Mouse (Mus musculus): ENCODE measurements around the gene Ddb1.
"Not testable (repeated sequence)": the region's sequence is repeated elsewhere in the genome, so short reads cannot be mapped to it uniquely, and the experiment has no call there.

Gene Ddb1

GRCm38 (mm10) chr19:10605293-10605900 is at the start of gene Ddb1, which contains the start of gene Tkfc:
Gene Ddb1, plus strand, starts transcription at chr19:10605327.
Gene Tkfc, minus strand, starts transcription at chr19:10605654.
- peak; percentile 99 for DNase-seq

DNA sequence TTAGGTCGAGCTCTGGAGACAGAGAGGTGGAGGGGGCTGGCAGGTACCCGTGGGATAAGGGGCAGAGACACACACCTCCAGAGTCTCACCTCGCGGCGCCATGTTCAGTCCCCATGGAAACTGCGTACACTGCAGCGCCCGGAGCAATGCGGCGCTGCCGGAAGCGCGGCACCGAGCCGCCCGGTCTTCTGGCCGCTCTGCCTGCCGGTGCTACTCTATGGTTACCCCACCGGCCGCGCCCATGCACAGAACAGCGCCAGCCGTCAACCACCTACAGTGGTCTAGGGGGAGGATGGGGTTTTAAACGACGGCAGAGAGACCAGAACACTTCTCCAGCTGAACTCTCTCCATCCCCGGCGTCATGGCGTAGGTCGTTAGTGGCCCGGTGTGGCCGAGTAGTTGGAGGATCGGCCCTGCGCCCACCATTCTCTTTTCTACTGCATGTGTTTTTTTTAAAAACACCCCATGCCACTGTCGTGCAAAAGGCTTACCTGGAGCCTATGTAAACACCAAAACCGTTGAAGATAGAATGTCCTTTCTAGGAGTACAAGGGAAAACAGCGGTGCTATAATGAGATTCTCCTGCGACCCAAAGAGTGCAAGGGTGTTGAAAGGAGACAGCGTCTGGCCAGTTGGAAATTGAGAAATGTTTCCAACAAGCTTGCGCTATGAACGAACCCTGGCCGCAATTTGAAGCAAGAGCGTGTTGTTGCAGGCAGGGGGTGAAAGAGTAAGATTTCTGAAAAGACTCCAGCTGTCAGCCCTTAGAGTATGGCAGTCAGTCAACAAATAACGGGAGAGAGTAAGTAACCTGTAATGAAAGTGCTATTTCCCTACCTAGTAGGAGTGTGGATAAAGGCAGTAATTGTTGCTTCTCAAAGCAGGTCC is 49.3 kb upstream of the Ddb1 start, which contains the start of gene Tmem216:
Tmem216 (minus strand) TSS at position 615 of the 887 bp plus-strand sequence.
- DNase-seq, result peak; percentile 78

GRCm38 (mm10) chr19:10557001-10557400 is 48.1 kb upstream of the Ddb1 start:
- no peak for DNase-seq

- DNase-seq, result no peak
Measured at GRCm38 (mm10) chr19:10557430-10557829, 47.7 kb upstream of the Ddb1 start.

GRCm38 (mm10) chr19:10557837-10558375 is 47.2 kb upstream of the Ddb1 start:
- not testable (repeated sequence) for DNase-seq

DNA sequence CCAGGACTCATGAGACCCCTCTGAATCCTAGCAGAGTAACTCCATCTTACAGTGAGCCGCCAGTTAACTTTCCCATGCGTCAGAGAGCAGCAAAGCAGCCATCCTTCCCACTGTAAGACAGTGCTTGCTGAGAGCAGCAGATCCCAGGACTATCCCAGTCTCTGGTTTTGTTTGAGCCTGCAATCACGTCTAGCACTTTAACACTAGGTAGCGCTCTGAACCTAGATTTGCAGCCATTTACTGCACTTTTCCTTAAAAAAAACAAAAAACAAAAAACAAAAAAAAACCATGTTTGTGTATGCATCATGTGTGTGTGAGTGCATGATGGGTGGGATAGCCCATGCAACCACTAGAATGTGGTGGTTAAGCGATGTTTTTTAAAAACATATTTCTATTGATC is 45.0 kb upstream of the Ddb1 start:
- no peak for DNase-seq

GRCm38 (mm10) chr19:10561558-10562314 is 43.4 kb upstream of the Ddb1 start:
- DNase-seq, result no peak

DNA sequence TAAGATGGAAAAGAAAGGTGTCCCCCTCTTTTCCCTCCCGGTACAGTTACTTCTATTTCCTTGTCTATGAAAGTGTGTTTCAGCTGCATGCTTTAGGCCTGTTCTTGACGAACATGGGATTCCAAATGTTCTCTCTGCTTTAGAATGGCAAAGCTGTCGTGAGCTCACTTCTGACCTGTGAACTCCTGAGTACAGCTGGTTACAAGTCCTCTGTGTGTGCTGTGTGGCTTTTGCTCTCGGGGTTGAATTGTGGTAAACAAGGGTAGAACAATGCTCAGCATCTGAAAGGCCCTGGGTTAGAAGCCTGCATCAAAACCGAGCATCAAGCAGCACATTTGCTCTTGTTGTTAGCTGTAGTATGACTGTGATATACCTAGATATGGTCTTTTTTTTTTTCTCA is 42.8 kb upstream of the Ddb1 start:
- no peak for DNase-seq

DNA sequence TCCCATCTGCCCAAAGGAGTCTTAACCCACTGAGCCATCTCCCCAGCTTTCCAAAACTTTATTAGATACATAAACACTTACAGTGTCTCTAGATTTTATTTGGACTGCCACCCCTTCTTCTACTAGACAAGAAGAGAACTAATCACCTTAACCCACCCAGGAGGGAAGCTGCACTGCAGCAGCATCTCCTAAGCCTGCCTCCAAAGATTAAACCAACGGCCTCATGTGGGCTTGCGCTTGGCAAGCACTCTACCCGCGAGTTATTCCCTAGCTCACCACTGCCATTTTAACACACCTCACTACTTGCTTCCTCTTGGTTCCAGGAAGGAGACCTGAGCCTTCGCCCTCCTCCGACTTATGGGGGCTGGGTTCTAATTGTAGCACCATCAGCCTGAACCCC is 40.8 kb upstream of the Ddb1 start:
- DNase-seq, result no peak

- no peak for DNase-seq
Measured at GRCm38 (mm10) chr19:10565217-10565616, 39.9 kb upstream of the Ddb1 start.

DNA sequence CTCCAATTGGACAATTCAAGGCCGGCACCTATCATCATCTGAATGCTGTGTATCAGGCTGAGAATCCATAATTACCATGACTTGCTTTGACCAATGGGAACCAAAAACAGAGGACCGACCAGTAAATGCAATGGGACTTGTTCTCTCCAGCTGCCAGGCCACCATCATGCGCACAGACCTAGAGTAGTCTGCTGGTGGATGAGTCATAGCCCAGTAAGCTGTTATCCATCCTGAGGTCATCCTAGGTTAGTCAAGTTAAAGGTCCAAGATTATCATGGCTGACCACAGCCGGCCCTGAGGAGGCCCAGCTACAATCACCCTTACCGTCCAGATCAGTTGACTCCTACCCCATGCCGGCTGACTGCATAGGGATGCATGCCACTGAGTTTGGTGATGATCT is 35.5 kb upstream of the Ddb1 start:
- no peak for DNase-seq

GRCm38 (mm10) chr19:10576690-10577561 is 28.2 kb upstream of the Ddb1 start, which contains the start of the genes Cyb561a3 and Tmem138:
Gene Cyb561a3, plus strand, starts transcription at chr19:10577172.
Gene Tmem138, minus strand, starts transcription at chr19:10577362.
- peak; percentile 88 for DNase-seq

DNA sequence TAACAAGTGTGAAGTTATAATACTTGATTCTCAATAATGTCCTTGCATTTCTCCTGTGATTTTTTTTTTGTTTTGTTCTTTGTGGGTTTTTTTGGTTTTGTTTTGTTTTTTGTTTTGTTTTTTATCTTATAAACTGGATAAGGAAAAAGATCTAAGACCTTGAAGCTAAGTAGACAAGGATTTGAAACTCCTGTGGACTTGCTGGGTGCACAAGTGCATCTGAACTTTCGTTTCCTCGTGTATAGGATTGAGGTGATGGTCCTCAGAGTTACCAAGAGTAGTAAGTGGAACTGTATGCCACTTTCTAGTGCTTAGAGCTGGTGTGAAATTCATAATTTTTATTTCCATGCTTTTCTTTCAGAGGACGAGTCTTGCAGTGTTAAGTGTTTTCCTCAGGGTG is 25.0 kb upstream of the Ddb1 start:
- DNase-seq, result no peak

DNA sequence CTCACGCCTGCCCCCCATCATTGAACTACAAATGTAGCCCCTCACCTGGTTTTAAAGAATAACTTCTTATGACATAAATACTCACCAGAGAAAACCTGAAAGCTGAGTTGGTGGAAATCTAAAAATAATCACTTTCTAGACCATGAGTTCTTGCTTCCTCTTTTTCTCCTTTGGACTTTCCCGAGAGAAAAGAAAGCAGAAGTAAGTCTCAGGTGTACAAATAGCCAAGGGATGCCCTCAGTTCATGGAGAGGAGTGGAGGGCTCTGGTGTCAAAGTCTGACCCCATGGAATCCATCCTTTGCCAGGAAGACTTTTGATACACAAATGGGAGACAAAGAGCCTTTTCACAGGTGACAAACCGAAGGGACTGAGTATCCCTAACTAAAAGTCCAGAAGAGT is 24.4 kb upstream of the Ddb1 start:
- DNase-seq, result no peak

GRCm38 (mm10) chr19:10581984-10582383 is 23.1 kb upstream of the Ddb1 start:
- DNase-seq, result no peak

DNA sequence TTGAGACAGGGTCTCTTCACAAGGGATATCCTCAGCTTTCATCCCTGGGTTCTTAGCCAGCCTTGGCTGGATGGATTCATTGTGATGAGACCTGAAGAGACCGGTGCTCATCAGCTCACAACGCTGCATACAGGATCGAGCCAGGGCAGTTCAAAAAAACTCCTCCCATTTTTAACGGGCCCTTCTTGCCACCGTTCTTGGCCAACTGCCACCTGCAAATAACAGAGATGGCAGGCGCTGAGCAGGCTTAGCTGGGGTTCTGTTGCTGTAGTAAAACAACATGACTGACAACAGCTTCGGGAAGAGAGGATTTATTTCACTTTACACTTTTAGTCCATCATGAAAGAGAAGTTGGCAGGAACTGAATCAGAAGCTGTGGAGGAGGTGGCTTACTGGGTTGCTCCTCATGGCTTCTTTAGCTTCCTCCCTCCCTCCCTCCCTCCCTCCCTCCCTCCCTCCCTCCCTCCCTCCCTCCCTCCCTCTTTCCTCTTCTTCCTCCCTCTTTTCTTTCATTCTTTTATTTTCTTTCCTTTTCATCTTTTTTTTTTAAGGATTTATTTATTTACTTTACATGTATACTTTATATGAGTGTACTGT is 21.5 kb upstream of the Ddb1 start:
- no peak for DNase-seq

DNA sequence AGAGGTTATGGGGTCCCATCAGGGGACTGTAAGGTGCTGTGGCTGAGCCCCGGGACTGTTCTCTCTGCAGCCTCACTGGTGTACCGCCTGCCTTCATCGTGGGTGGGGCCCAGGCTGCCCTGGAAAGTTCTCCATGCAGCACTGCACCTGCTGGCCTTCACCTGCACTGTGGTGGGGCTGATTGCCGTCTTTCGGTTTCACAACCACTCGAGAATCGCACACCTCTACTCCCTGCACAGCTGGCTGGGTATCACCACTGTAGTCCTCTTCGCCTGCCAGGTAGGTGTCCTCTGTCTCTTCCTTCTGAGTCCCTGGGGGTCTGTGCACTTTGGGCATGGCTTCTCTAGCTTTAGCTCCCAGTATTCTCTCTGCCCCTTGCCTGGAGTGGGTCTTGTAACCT is 20.0 kb upstream of the Ddb1 start:
- no peak for DNase-seq

DNA sequence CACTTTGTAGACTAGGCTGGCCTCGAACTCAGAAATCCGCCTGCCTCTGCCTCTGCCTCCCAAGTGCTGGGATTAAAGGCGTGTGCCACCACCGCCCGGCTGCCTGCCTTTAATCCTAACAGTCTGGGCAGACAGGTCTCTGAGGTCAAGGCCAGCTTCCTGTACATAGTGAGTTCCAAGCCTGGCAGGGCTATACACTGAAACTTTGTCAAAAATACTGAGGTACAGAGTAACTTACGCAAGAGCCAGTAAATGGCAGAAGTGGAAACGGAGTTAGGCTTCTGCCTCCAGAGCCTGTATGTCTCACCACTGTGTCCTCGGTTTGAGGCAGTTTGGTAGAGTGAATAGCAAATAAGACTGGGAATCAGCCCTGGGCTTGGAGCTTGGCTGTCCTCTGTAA is 17.9 kb upstream of the Ddb1 start:
- no peak for DNase-seq

DNA sequence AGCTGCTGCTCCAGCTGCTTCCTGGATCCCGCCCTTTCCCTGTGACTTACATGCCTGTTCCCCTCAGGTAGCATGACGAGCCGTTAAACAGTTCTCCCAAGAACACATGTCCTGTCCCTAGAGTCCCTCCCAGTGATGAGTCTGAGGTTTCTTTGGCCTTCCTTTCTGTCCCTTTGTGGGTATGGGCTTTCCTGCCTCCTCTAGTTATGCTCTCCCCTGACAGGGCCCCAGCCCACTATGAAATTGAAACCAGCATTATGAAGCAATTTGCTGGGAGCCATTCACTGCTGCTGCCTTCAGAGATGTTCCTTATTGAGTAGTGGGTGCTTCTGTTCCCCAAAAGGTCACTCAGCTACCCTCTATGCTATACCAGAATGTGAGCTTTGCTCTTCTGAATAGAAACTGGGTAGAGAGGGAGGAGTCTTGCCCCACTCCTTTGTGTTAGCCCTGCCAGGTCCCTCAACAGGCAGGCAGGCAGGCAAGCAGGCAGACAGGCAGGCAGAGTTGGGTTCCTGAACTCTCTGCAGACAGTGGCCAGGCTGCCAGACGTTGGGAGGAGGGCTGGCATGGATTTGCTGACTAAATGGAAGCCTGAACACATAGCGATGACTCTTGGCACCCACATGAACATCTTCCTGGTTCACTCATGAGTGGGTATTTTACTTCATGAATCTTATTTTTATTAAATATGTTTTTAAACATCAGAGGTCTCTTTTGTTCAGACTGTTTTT is 15.8 kb upstream of the Ddb1 start:
- no peak for DNase-seq

- DNase-seq, result no peak
Measured at GRCm38 (mm10) chr19:10590301-10590700, 14.8 kb upstream of the Ddb1 start.

Data from cerebellum, adult 11 months (tissue).